Mouse (Mus musculus): ENCODE measurements at regions not wholly inside any gene's neighbourhood (a gene's known extent, or its start where the extent isn't known, plus 50 kb on each side); places are given as distances from the start of the nearest gene placed in this dataset.
A peak's percentile ranks its signal among the peaks of the same experiment; 100 is the strongest.
"Not testable (repeated sequence)": the region's sequence is repeated elsewhere in the genome, so short reads cannot be mapped to it uniquely, and the experiment has no call there.

GRCm38 (mm10) chr10:51397016-51397415 is 83.4 kb upstream of the Gm49339 start:
- not testable (repeated sequence) for H3K9ac ChIP-seq (ENCODE audit: low read depth, low read length); H3K27ac ChIP-seq (ENCODE audit: low read length); H3K4me3 ChIP-seq (ENCODE audit: low read depth, low read length); H3K27me3 ChIP-seq (ENCODE audit: control insufficient read depth, insufficient read depth, low read depth, low read length); H3K4me1 ChIP-seq (ENCODE audit: control insufficient read depth, insufficient read depth, low read length); ATAC-seq; H3K36me3 ChIP-seq (ENCODE audit: control insufficient read depth, insufficient read depth, low read length); H3K4me2 ChIP-seq (ENCODE audit: low read length); H3K9me3 ChIP-seq (replicated peaks; ENCODE audit: control insufficient read depth, low read length, poor library complexity, severe bottlenecking)
- 88% methylated on average over 3 of the region's 3 CpGs for WGBS

GRCm38 (mm10) chr10:51405141-51405540 is 75.3 kb upstream of the Gm49339 start:
- no peak overlapping the region for H3K27ac ChIP-seq (ENCODE audit: low read length)
- no peak overlapping the region for H3K9ac ChIP-seq (ENCODE audit: low read depth, low read length)
- ATAC-seq: peak; percentile 90
- no peaks in the 10 kb centered on the region for H3K4me1 ChIP-seq (ENCODE audit: control insufficient read depth, insufficient read depth, low read length)
- no peaks in the 10 kb centered on the region for H3K27me3 ChIP-seq (ENCODE audit: control insufficient read depth, insufficient read depth, low read depth, low read length)
- no peak overlapping the region for H3K4me2 ChIP-seq (ENCODE audit: low read length)
- H3K9me3 ChIP-seq (replicated peaks; ENCODE audit: control insufficient read depth, low read length, poor library complexity, severe bottlenecking): no peaks in the 10 kb centered on the region
- WGBS: 4% methylated on average over 9 of the region's 9 CpGs
- H3K4me3 ChIP-seq (ENCODE audit: low read depth, low read length): no peak overlapping the region
- no peaks in the 10 kb centered on the region for H3K36me3 ChIP-seq (ENCODE audit: control insufficient read depth, insufficient read depth, low read length)

DNA sequence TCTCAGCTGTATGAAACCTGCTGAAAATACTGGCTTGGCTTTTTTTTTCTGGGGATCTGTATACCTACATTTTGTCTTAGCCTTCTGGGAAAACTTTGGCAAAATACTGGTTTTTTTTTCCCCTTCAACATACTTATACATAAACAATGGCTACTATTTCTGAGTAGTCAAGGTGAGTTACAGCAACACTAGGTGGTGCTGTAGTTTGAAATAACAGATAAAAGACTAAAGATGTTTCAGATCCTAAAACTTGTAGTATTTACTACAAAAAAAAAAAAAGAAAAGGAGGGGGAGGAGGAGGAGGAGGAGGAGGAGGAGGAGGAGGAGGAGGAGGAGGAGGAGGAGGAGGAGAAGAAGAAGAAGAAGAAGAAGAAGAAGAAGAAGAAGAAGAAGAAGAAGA is 67.6 kb upstream of the Gm49339 start:
- H3K4me2 ChIP-seq (ENCODE audit: low read length): no peak overlapping the region
- H3K9ac ChIP-seq (ENCODE audit: low read depth, low read length): no peak overlapping the region
- H3K4me3 ChIP-seq (ENCODE audit: low read depth, low read length): no peak overlapping the region
- no peaks in the 10 kb centered on the region for H3K27me3 ChIP-seq (ENCODE audit: control insufficient read depth, insufficient read depth, low read depth, low read length)
- no peaks in the 10 kb centered on the region for H3K9me3 ChIP-seq (replicated peaks; ENCODE audit: control insufficient read depth, low read length, poor library complexity, severe bottlenecking)
- no peaks in the 10 kb centered on the region for H3K4me1 ChIP-seq (ENCODE audit: control insufficient read depth, insufficient read depth, low read length)
- no peak overlapping the region for H3K27ac ChIP-seq (ENCODE audit: low read length)
- no peak for ATAC-seq
- H3K36me3 ChIP-seq (ENCODE audit: control insufficient read depth, insufficient read depth, low read length): no peaks in the 10 kb centered on the region

DNA sequence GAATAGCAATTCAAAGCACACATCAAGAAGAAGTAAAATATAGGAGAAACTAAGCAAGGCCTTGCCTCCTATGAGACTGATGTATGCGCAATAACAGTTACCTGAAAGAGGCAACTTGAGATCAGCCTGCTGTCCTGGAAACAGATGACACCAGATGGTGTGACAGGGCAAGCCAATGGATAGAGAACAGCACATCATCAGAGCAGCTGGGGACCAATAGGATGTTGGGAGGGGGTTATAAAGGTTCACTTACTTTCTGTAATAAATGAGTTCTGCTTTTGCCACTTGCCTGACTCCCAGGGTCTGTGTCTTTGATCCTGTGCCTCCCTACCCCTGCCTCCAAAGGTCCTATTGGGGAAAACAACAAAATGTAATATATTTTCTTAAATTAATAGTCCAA is 65.9 kb upstream of the Gm49339 start:
- no peak for ATAC-seq
- Histone ChIP-seq H3K4me3 (ENCODE audit: low read depth, low read length) (no peak overlapping the region), H3K27me3 (ENCODE audit: control insufficient read depth, insufficient read depth, low read depth, low read length) (no peaks in the 10 kb centered on the region), H3K4me1 (ENCODE audit: control insufficient read depth, insufficient read depth, low read length) (no peaks in the 10 kb centered on the region), H3K4me2 (ENCODE audit: low read length) (no peak overlapping the region), H3K36me3 (ENCODE audit: control insufficient read depth, insufficient read depth, low read length) (no peaks in the 10 kb centered on the region), H3K9ac (ENCODE audit: low read depth, low read length) (no peak overlapping the region), H3K27ac (ENCODE audit: low read length) (no peak overlapping the region), H3K9me3 (replicated peaks; ENCODE audit: control insufficient read depth, low read length, poor library complexity, severe bottlenecking) (no peaks in the 10 kb centered on the region)
- 93% methylated on average over 1 of the region's 1 CpGs for WGBS

DNA sequence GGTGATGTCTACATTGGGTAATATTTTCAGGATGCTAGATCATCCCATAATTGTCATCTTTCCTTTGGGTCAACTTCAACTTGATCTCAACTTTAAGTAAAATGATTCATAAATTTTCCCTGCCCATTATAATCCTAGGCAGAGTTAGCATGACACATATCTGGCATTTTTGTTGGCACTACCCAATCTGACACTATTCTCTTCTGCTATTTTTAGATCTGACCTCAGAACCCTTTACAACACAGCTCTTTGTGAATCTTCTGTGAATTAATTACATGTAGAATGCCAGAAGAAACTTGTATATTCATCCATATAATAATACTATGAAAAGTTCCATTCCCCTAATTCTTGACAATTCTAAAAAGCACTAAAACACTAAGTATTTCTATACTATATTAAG is 63.7 kb upstream of the Gm49339 start:
- Histone ChIP-seq H3K9ac (ENCODE audit: low read depth, low read length) (no peak overlapping the region), H3K27ac (ENCODE audit: low read length) (no peak overlapping the region), H3K36me3 (ENCODE audit: control insufficient read depth, insufficient read depth, low read length) (no peaks in the 10 kb centered on the region), H3K4me1 (ENCODE audit: control insufficient read depth, insufficient read depth, low read length) (no peaks in the 10 kb centered on the region), H3K4me2 (ENCODE audit: low read length) (no peak overlapping the region), H3K27me3 (ENCODE audit: control insufficient read depth, insufficient read depth, low read depth, low read length) (no peaks in the 10 kb centered on the region), H3K4me3 (ENCODE audit: low read depth, low read length) (no peak overlapping the region), H3K9me3 (replicated peaks; ENCODE audit: control insufficient read depth, low read length, poor library complexity, severe bottlenecking) (no peaks in the 10 kb centered on the region)
- no peak for ATAC-seq

GRCm38 (mm10) chr10:51417221-51417911 is 63.0 kb upstream of the Gm49339 start:
- Histone ChIP-seq H3K27me3 (ENCODE audit: control insufficient read depth, insufficient read depth, low read depth, low read length) (no peaks in the 10 kb centered on the region), H3K36me3 (ENCODE audit: control insufficient read depth, insufficient read depth, low read length) (no peaks in the 10 kb centered on the region), H3K27ac (ENCODE audit: low read length) (no peak overlapping the region), H3K4me3 (ENCODE audit: low read depth, low read length) (no peak overlapping the region), H3K9ac (ENCODE audit: low read depth, low read length) (no peak overlapping the region), H3K9me3 (replicated peaks; ENCODE audit: control insufficient read depth, low read length, poor library complexity, severe bottlenecking) (no peaks in the 10 kb centered on the region), H3K4me1 (ENCODE audit: control insufficient read depth, insufficient read depth, low read length) (no peaks in the 10 kb centered on the region), H3K4me2 (ENCODE audit: low read length) (no peak overlapping the region)
- 79% methylated on average over 3 of the region's 3 CpGs for WGBS
- no peak for ATAC-seq

GRCm38 (mm10) chr10:51418550-51418949 is 61.9 kb upstream of the Gm49339 start:
- ATAC-seq: no peak

GRCm38 (mm10) chr10:51422501-51422900 is 57.9 kb upstream of the Gm49339 start:
- WGBS: 85% methylated on average over 1 of the region's 1 CpGs
- H3K9ac ChIP-seq (ENCODE audit: low read depth, low read length): no peak overlapping the region
- no peak for ATAC-seq

More at GRCm38 (mm10) chr10:51418550-51418949, 61.9 kb upstream of the Gm49339 start:
- Histone ChIP-seq H3K27me3 (ENCODE audit: control insufficient read depth, insufficient read depth, low read depth, low read length) (no peaks in the 10 kb centered on the region), H3K4me1 (ENCODE audit: control insufficient read depth, insufficient read depth, low read length) (no peaks in the 10 kb centered on the region), H3K36me3 (ENCODE audit: control insufficient read depth, insufficient read depth, low read length) (no peaks in the 10 kb centered on the region), H3K4me2 (ENCODE audit: low read length) (no peak overlapping the region), H3K9me3 (replicated peaks; ENCODE audit: control insufficient read depth, low read length, poor library complexity, severe bottlenecking) (no peaks in the 10 kb centered on the region), H3K27ac (ENCODE audit: low read length) (no peak overlapping the region), H3K4me3 (ENCODE audit: low read depth, low read length) (no peak overlapping the region), H3K9ac (ENCODE audit: low read depth, low read length) (no peak overlapping the region)
- 86% methylated on average over 1 of the region's 1 CpGs for WGBS

More at GRCm38 (mm10) chr10:51422501-51422900, 57.9 kb upstream of the Gm49339 start:
- Histone ChIP-seq H3K4me1 (ENCODE audit: control insufficient read depth, insufficient read depth, low read length) (no peaks in the 10 kb centered on the region), H3K4me3 (ENCODE audit: low read depth, low read length) (no peak overlapping the region), H3K36me3 (ENCODE audit: control insufficient read depth, insufficient read depth, low read length) (no peaks in the 10 kb centered on the region), H3K27ac (ENCODE audit: low read length) (no peak overlapping the region), H3K9me3 (replicated peaks; ENCODE audit: control insufficient read depth, low read length, poor library complexity, severe bottlenecking) (no peaks in the 10 kb centered on the region), H3K4me2 (ENCODE audit: low read length) (no peak overlapping the region), H3K27me3 (ENCODE audit: control insufficient read depth, insufficient read depth, low read depth, low read length) (no peaks in the 10 kb centered on the region)
